Mouse (Mus musculus) kidney, embryonic 14.5 days (tissue): ENCODE measurements around the gene M1ap. TPM values are rescaled to one million over a fixed set of nuclear protein-coding genes. Genes with fewer than 3 reads are reported as not detected.

Source experiments
- ATAC-seq: fragments of 200-750 bp; cut with Nextera tagmentation; 2 replicates; pipeline ENCODE4 v1.8.0; 2017; ENCODE audit warnings: moderate number of reproducible peaks, mild to moderate bottlenecking, moderate TSS enrichment, moderate library complexity; ENCODE audit not compliant: low FRiP score, low TSS enrichment
- H3K27ac ChIP-seq: fragments of 300-500 bp; sonication (generic); 2 replicates; pipeline ENCODE4 v1.5.1; 2014; ENCODE audit warnings: low read depth, mild to moderate bottlenecking, low read length, moderate library complexity, mixed read lengths
- H3K27me3 ChIP-seq: fragments of 300-500 bp; sonication (generic); 2 replicates; pipeline ENCODE4 v1.6.1; 2014; ENCODE audit warnings: mild to moderate bottlenecking, low read length; ENCODE audit not compliant: control insufficient read depth, insufficient read depth
- H3K36me3 ChIP-seq: fragments of 300-500 bp; sonication (generic); 2 replicates; pipeline ENCODE4 v1.6.1; 2014; ENCODE audit warnings: low read length, mixed read lengths; ENCODE audit not compliant: control insufficient read depth, insufficient read depth
- H3K4me1 ChIP-seq: fragments of 300-500 bp; sonication (generic); 2 replicates; pipeline ENCODE4 v1.6.1; 2014; ENCODE audit warnings: low read length, mixed read lengths; ENCODE audit not compliant: control insufficient read depth, insufficient read depth
- H3K4me2 ChIP-seq: fragments of 300-500 bp; sonication (generic); replicated peaks from 2 replicates; pipeline ENCODE4 v1.6.1; 2014; ENCODE audit warnings: low read depth, mild to moderate bottlenecking, low read length
- H3K4me3 ChIP-seq: fragments of 300-500 bp; sonication (generic); 2 replicates; pipeline ENCODE4 v1.5.1; 2014; ENCODE audit warnings: mild to moderate bottlenecking, low read length
- H3K9ac ChIP-seq: fragments of 300-500 bp; sonication (generic); 2 replicates; pipeline ENCODE4 v1.6.1; 2014; ENCODE audit warnings: low read depth, mild to moderate bottlenecking, low read length, moderate library complexity
- H3K9me3 ChIP-seq: fragments of 300-500 bp; sonication (generic); 2 replicates; pipeline ENCODE4 v1.6.1; 2016; ENCODE audit warnings: low read length; ENCODE audit not compliant: control insufficient read depth
- WGBS: fragments of 180-500 bp; shearing (Covaris S2); extraction: QIAGEN DNeasy Blood & Tissue Kit; methylation state at CpG from one replicate; pipeline ENCODE4 v1.1.7; 2014; 5-methylcytosine and 5-hydroxymethylcytosine counted together
- polyA plus RNA-seq: library from polyadenylated mRNA; unstranded; fragments of >200 nt; fragmentation: Nextera tagmentation; extraction: Ambion mirVana; gene quantifications from 2 replicates; pipeline ENCODE4 v1.2.1, GENCODE M21; 2014

Gene M1ap
- polyA plus RNA-seq, 1 experiment from 2014 or later, result 0.28 TPM

GRCm38 (mm10) chr6:82913336-82914247 is 33.1 kb upstream of the M1ap start:
- Histone ChIP-seq H3K27ac (no peak overlapping the region), H3K4me2 (no peak overlapping the region), H3K9ac (no peak overlapping the region), H3K4me3 (no peak overlapping the region), H3K36me3 (no peaks in the 10 kb centered on the region), H3K4me1 (no peaks in the 10 kb centered on the region), H3K27me3 (no peaks in the 10 kb centered on the region), H3K9me3 (no peaks in the 10 kb centered on the region)
- WGBS, result 84% methylated on average over 28 of the region's 28 CpGs
- ATAC-seq, result no peak

GRCm38 (mm10) chr6:82915889-82916288 is 30.8 kb upstream of the M1ap start:
- H3K27ac ChIP-seq, result no peak overlapping the region
- H3K4me1 ChIP-seq, result no peaks in the 10 kb centered on the region
- H3K9me3 ChIP-seq, result no peaks in the 10 kb centered on the region
- ATAC-seq, result 0 out of 2 replicates have a peak, but pooled peaks have one; percentile 21
- no peaks in the 10 kb centered on the region for H3K27me3 ChIP-seq
- no peaks in the 10 kb centered on the region for H3K36me3 ChIP-seq
- H3K4me2 ChIP-seq, result no peak overlapping the region
- H3K4me3 ChIP-seq, result no peak overlapping the region
- H3K9ac ChIP-seq, result no peak overlapping the region
- WGBS, result 25% methylated on average over 3 of the region's 3 CpGs

- 84% methylated on average over 4 of the region's 4 CpGs for WGBS
- H3K36me3 ChIP-seq, result no peaks in the 10 kb centered on the region
- ATAC-seq, result no peak
- no peak overlapping the region for H3K4me3 ChIP-seq
- no peaks in the 10 kb centered on the region for H3K4me1 ChIP-seq
- no peaks in the 10 kb centered on the region for H3K9me3 ChIP-seq
- no peaks in the 10 kb centered on the region for H3K27me3 ChIP-seq
- no peak overlapping the region for H3K27ac ChIP-seq
- H3K9ac ChIP-seq, result no peak overlapping the region
- H3K4me2 ChIP-seq, result no peak overlapping the region
These were observed 30.2 kb upstream of the M1ap start for GRCm38 (mm10) chr6:82916459-82916858.

GRCm38 (mm10) chr6:82917076-82917777 is 29.5 kb upstream of the M1ap start:
- H3K4me3 ChIP-seq, result no peak overlapping the region
- 76% methylated on average over 26 of the region's 26 CpGs for WGBS
- ATAC-seq, result no peak

GRCm38 (mm10) chr6:82917778-82918129 is 28.9 kb upstream of the M1ap start:
- no peaks in the 10 kb centered on the region for H3K36me3 ChIP-seq
- no peaks in the 10 kb centered on the region for H3K9me3 ChIP-seq
- no peaks in the 10 kb centered on the region for H3K4me1 ChIP-seq
- ATAC-seq, result peak; percentile 75
- no peak overlapping the region for H3K4me2 ChIP-seq
- H3K4me3 ChIP-seq, result no peak overlapping the region
- WGBS, result 20% methylated on average over 8 of the region's 8 CpGs
- no peak overlapping the region for H3K27ac ChIP-seq
- no peaks in the 10 kb centered on the region for H3K27me3 ChIP-seq
- H3K9ac ChIP-seq, result no peak overlapping the region

More at GRCm38 (mm10) chr6:82917076-82917777, 29.5 kb upstream of the M1ap start:
- Histone ChIP-seq H3K27me3 (no peaks in the 10 kb centered on the region), H3K4me1 (no peaks in the 10 kb centered on the region), H3K4me2 (no peak overlapping the region), H3K9me3 (no peaks in the 10 kb centered on the region), H3K27ac (no peak overlapping the region), H3K9ac (no peak overlapping the region), H3K36me3 (no peaks in the 10 kb centered on the region)

GRCm38 (mm10) chr6:82918371-82918770 is 28.3 kb upstream of the M1ap start:
- Histone ChIP-seq H3K9me3 (no peaks in the 10 kb centered on the region), H3K27ac (no peak overlapping the region), H3K36me3 (no peaks in the 10 kb centered on the region), H3K4me2 (no peak overlapping the region), H3K9ac (no peak overlapping the region), H3K4me3 (no peak overlapping the region), H3K4me1 (no peaks in the 10 kb centered on the region), H3K27me3 (no peaks in the 10 kb centered on the region)
- ATAC-seq, result no peak
- 81% methylated on average over 14 of the region's 14 CpGs for WGBS

GRCm38 (mm10) chr6:82919520-82919919 is 27.2 kb upstream of the M1ap start:
- no peaks in the 10 kb centered on the region for H3K4me1 ChIP-seq
- no peaks in the 10 kb centered on the region for H3K27me3 ChIP-seq
- H3K4me3 ChIP-seq, result no peak overlapping the region
- WGBS, result 66% methylated on average over 8 of the region's 8 CpGs
- no peak overlapping the region for H3K4me2 ChIP-seq
- no peaks in the 10 kb centered on the region for H3K9me3 ChIP-seq
- no peaks in the 10 kb centered on the region for H3K36me3 ChIP-seq
- H3K9ac ChIP-seq, result no peak overlapping the region
- H3K27ac ChIP-seq, result no peak overlapping the region
- no peak for ATAC-seq

- Histone ChIP-seq H3K9ac (no peak overlapping the region), H3K4me2 (no peak overlapping the region), H3K27ac (no peak overlapping the region), H3K4me1 (no peaks in the 10 kb centered on the region), H3K36me3 (no peaks in the 10 kb centered on the region), H3K27me3 (no peaks in the 10 kb centered on the region), H3K9me3 (no peaks in the 10 kb centered on the region), H3K4me3 (no peak overlapping the region)
- no peak for ATAC-seq
- 69% methylated on average over 9 of the region's 9 CpGs for WGBS
These were observed 25.1 kb upstream of the M1ap start for GRCm38 (mm10) chr6:82921426-82922224.
